Mouse (Mus musculus) forebrain, embryonic 10.5 days (tissue): ENCODE data around the gene Stpg4. TPM values are rescaled to one million over a fixed set of nuclear protein-coding genes. Genes with fewer than 3 reads are reported as not detected.
A peak's percentile ranks its signal among the peaks of the same experiment; 100 is the strongest.

Experiments
- DNase-seq: peaks from one replicate; pipeline ENCODE4 v3.0.0-alpha.2; 2017; ENCODE audit warnings: low spot score; ENCODE audit errors: extremely low spot score
- H3K27ac ChIP-seq: fragments of 300-500 bp; sonication (generic); 2 replicates; pipeline ENCODE4 v1.5.1; 2016; ENCODE audit warnings: mild to moderate bottlenecking
- H3K27me3 ChIP-seq: fragments of 300-500 bp; sonication (generic); 2 replicates; pipeline ENCODE4 v1.6.1; 2016; ENCODE audit warnings: mild to moderate bottlenecking; ENCODE audit not compliant: poor library complexity, severe bottlenecking
- H3K36me3 ChIP-seq: fragments of 300-500 bp; sonication (generic); replicated peaks from 2 replicates; pipeline ENCODE4 v1.6.1; 2016; ENCODE audit warnings: mild to moderate bottlenecking, moderate library complexity
- H3K4me1 ChIP-seq: fragments of 300-500 bp; sonication (generic); 2 replicates; pipeline ENCODE4 v1.6.1; 2016
- H3K4me3 ChIP-seq: fragments of 300-500 bp; sonication (generic); 2 replicates; pipeline ENCODE4 v1.5.1; 2016; ENCODE audit warnings: mild to moderate bottlenecking, moderate library complexity
- H3K9me3 ChIP-seq: fragments of 300-500 bp; sonication (generic); 2 replicates; pipeline ENCODE4 v1.6.1; 2016; ENCODE audit warnings: mild to moderate bottlenecking, moderate library complexity
- WGBS: fragments of 180-500 bp; shearing (Covaris S2); methylation state at CpG from one replicate; pipeline ENCODE4 v1.1.7; 2016; 5-methylcytosine and 5-hydroxymethylcytosine counted together
- polyA plus RNA-seq: library from polyadenylated mRNA; unstranded; fragments of >200 nt; fragmentation: Nextera tagmentation; extraction: Ambion mirVana; gene quantifications from 2 replicates; pipeline ENCODE4 v1.2.1, GENCODE M21; 2016

Gene Stpg4
- polyA plus RNA-seq, 1 experiment from 2014 or later, result not detected

- WGBS, result 65% methylated on average over 5 of the region's 5 CpGs
- peaks cover 10% of the 10 kb centered on the region; the same call in 1 of the 2 replicates for H3K4me1 ChIP-seq
- DNase-seq, result no peak
Observed at GRCm38 (mm10) chr17:87387068-87387467, 40.5 kb downstream of the Stpg4 start.

GRCm38 (mm10) chr17:87385835-87386234 lies 41.7 kb downstream of the Stpg4 start:
- DNase-seq, result no peak
- H3K27ac ChIP-seq, result no peak overlapping the region; the same call in 1 of the 2 replicates
- H3K4me3 ChIP-seq, result no peak overlapping the region
- no peaks in the 10 kb centered on the region for H3K36me3 ChIP-seq
- H3K9me3 ChIP-seq, result no peaks in the 10 kb centered on the region
- H3K4me1 ChIP-seq, result peaks cover 12% of the 10 kb centered on the region
- WGBS, result 88% methylated on average over 3 of the region's 3 CpGs
- no peaks in the 10 kb centered on the region for H3K27me3 ChIP-seq

More at GRCm38 (mm10) chr17:87387068-87387467, 40.5 kb downstream of the Stpg4 start:
- no peaks in the 10 kb centered on the region for H3K36me3 ChIP-seq
- H3K27ac ChIP-seq, result 0 out of 2 replicates have a peak overlapping the region, but pooled peaks have one; percentile 6
- H3K4me3 ChIP-seq, result no peak overlapping the region
- H3K9me3 ChIP-seq, result no peaks in the 10 kb centered on the region
- H3K27me3 ChIP-seq, result no peaks in the 10 kb centered on the region

- WGBS, result 94% methylated on average over 9 of the region's 9 CpGs
- Histone ChIP-seq H3K27me3 (no peaks in the 10 kb centered on the region), H3K36me3 (no peaks in the 10 kb centered on the region), H3K4me3 (no peak overlapping the region), H3K27ac (peak overlapping the region; percentile 85; the same call in 1 of the 2 replicates), H3K9me3 (no peaks in the 10 kb centered on the region), H3K4me1 (peaks cover 55% of the 10 kb centered on the region)
- DNase-seq, result no peak
Observed at GRCm38 (mm10) chr17:87380681-87381080, 46.9 kb downstream of the Stpg4 start.

- peak overlapping the region; percentile 85 for H3K27ac ChIP-seq
- H3K4me1 ChIP-seq, result peaks cover 58% of the 10 kb centered on the region
- DNase-seq, result no peak
- no peaks in the 10 kb centered on the region for H3K9me3 ChIP-seq
- H3K36me3 ChIP-seq, result no peaks in the 10 kb centered on the region
- no peaks in the 10 kb centered on the region for H3K27me3 ChIP-seq
- 69% methylated on average over 10 of the region's 10 CpGs for WGBS
- H3K4me3 ChIP-seq, result no peak overlapping the region
Observed at GRCm38 (mm10) chr17:87379821-87380220, 47.7 kb downstream of the Stpg4 start.

GRCm38 (mm10) chr17:87379160-87379624 lies 48.3 kb downstream of the Stpg4 start:
- H3K4me1 ChIP-seq, result peaks cover 58% of the 10 kb centered on the region
- H3K4me3 ChIP-seq, result peak overlapping the region; percentile 4; the same call in 1 of the 2 replicates
- 77% methylated on average over 11 of the region's 11 CpGs for WGBS
- H3K27ac ChIP-seq, result peak overlapping the region; percentile 85
- DNase-seq, result no peak
- no peaks in the 10 kb centered on the region for H3K9me3 ChIP-seq
- no peaks in the 10 kb centered on the region for H3K27me3 ChIP-seq
- H3K36me3 ChIP-seq, result no peaks in the 10 kb centered on the region

GRCm38 (mm10) chr17:87378354-87379159 lies 49.0 kb downstream of the Stpg4 start:
- DNase-seq, result peak; percentile 38
- 55% methylated on average over 16 of the region's 16 CpGs for WGBS
- Histone ChIP-seq H3K4me1 (peaks cover 58% of the 10 kb centered on the region), H3K27ac (peak overlapping the region; percentile 85), H3K27me3 (no peaks in the 10 kb centered on the region), H3K36me3 (no peaks in the 10 kb centered on the region), H3K9me3 (no peaks in the 10 kb centered on the region), H3K4me3 (peak overlapping the region; percentile 4; the same call in 1 of the 2 replicates)

GRCm38 (mm10) chr17:87377536-87377935 lies 50.0 kb downstream of the Stpg4 start:
- WGBS, result 60% methylated on average over 6 of the region's 6 CpGs
- Histone ChIP-seq H3K4me3 (no peak overlapping the region), H3K36me3 (no peaks in the 10 kb centered on the region), H3K27ac (peak overlapping the region; percentile 85), H3K4me1 (peaks cover 58% of the 10 kb centered on the region), H3K9me3 (no peaks in the 10 kb centered on the region), H3K27me3 (no peaks in the 10 kb centered on the region)
- DNase-seq, result no peak

GRCm38 (mm10) chr17:87376831-87377471 lies 50.6 kb downstream of the Stpg4 start:
- peak overlapping the region; percentile 85 for H3K27ac ChIP-seq
- H3K36me3 ChIP-seq, result no peaks in the 10 kb centered on the region
- H3K4me1 ChIP-seq, result peaks cover 62% of the 10 kb centered on the region
- no peak for DNase-seq
- H3K27me3 ChIP-seq, result no peaks in the 10 kb centered on the region
- no peaks in the 10 kb centered on the region for H3K9me3 ChIP-seq
- 76% methylated on average over 6 of the region's 6 CpGs for WGBS
- H3K4me3 ChIP-seq, result no peak overlapping the region

- H3K4me3 ChIP-seq, result no peak overlapping the region
- no peaks in the 10 kb centered on the region for H3K36me3 ChIP-seq
- 61% methylated on average over 10 of the region's 10 CpGs for WGBS
- H3K27ac ChIP-seq, result peak overlapping the region; percentile 85
- no peaks in the 10 kb centered on the region for H3K9me3 ChIP-seq
- no peaks in the 10 kb centered on the region for H3K27me3 ChIP-seq
- DNase-seq, result no peak
- peaks cover 62% of the 10 kb centered on the region for H3K4me1 ChIP-seq
Observed at GRCm38 (mm10) chr17:87375941-87376511, 51.5 kb downstream of the Stpg4 start.

GRCm38 (mm10) chr17:87373327-87373726 lies 54.2 kb downstream of the Stpg4 start:
- Histone ChIP-seq H3K4me1 (peaks cover 59% of the 10 kb centered on the region), H3K27ac (0 out of 2 replicates have a peak overlapping the region, but pooled peaks have one; percentile 5), H3K9me3 (no peaks in the 10 kb centered on the region), H3K4me3 (no peak overlapping the region), H3K36me3 (no peaks in the 10 kb centered on the region), H3K27me3 (no peaks in the 10 kb centered on the region)
- WGBS, result 87% methylated on average over 9 of the region's 9 CpGs
- no peak for DNase-seq

GRCm38 (mm10) chr17:87372189-87372588 lies 55.4 kb downstream of the Stpg4 start:
- H3K27ac ChIP-seq, result no peak overlapping the region
- H3K9me3 ChIP-seq, result no peaks in the 10 kb centered on the region
- H3K4me1 ChIP-seq, result peaks cover 59% of the 10 kb centered on the region
- no peak overlapping the region for H3K4me3 ChIP-seq
- 85% methylated on average over 7 of the region's 7 CpGs for WGBS
- DNase-seq, result no peak
- no peaks in the 10 kb centered on the region for H3K27me3 ChIP-seq
- no peaks in the 10 kb centered on the region for H3K36me3 ChIP-seq

- Histone ChIP-seq H3K36me3 (no peaks in the 10 kb centered on the region), H3K4me3 (no peak overlapping the region), H3K27ac (peak overlapping the region; percentile 57; the same call in 1 of the 2 replicates), H3K4me1 (peaks cover 66% of the 10 kb centered on the region), H3K27me3 (no peaks in the 10 kb centered on the region), H3K9me3 (no peaks in the 10 kb centered on the region)
- 74% methylated on average over 18 of the region's 18 CpGs for WGBS
- DNase-seq, result no peak
Observed at GRCm38 (mm10) chr17:87369270-87369759, 58.2 kb downstream of the Stpg4 start.
